Mouse (Mus musculus) thymus, postnatal 0 days (tissue): Measurements from ENCODE around the gene Tbx22. TPM values are rescaled to one million over a fixed set of nuclear protein-coding genes. Genes with fewer than 3 reads are reported as not detected.

Source experiments
- DNase-seq: peaks from one replicate; pipeline ENCODE4 v3.0.0-alpha.2; 2015; ENCODE audit warnings: low spot score
- polyA plus RNA-seq: library from polyadenylated mRNA; unstranded; fragments of >200 nt; fragmentation: Nextera tagmentation; extraction: Ambion mirVana; gene quantifications from 2 replicates; pipeline ENCODE4 v1.2.1, GENCODE M21; 2015

Gene Tbx22
- 0.04 TPM in 1 of 2 replicates, not detected in the other for polyA plus RNA-seq

DNA sequence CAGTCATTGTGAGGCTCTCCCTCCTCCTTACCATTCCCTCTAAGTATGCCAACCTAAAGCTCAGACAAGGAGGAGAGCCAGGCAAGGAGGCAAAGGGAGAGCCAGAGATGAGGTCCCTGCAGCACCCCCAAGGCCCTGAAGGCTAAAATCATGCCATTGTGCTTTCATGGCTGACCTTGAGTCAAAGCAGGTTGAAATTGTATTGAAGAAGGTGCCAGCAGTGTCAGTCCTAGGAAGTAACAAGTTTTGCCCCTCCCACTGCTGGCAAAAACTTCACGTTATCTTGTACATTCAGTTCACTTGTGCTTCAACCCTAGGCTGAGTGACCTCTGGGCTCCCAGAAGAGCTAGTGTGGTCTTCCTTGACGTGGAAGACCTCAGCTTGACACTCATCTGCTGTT, at the start of gene Tbx22:
Gene Tbx22 (plus strand): TSS at position 301 of the 400 bp plus-strand sequence.
- no peak for DNase-seq

DNA sequence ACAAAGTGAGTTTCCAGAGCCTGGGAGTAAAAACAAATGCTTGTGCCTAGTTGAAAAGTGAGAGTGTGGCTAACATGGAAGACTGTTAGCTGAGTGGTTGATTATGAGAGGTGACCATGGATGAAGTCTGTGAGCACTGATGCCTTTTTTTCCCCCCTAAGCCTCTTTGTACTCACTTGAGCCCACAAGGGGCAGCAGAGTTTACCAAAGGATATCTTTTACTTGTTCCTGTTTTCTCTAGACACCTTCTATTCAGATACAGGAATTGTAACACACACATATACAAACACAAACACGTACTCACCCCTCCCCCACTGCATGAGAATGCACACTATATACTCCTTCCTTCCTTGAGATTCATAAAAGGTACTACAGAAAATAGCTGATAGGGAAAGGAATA, 913 bp downstream of the Tbx22 start:
- no peak for DNase-seq

DNA sequence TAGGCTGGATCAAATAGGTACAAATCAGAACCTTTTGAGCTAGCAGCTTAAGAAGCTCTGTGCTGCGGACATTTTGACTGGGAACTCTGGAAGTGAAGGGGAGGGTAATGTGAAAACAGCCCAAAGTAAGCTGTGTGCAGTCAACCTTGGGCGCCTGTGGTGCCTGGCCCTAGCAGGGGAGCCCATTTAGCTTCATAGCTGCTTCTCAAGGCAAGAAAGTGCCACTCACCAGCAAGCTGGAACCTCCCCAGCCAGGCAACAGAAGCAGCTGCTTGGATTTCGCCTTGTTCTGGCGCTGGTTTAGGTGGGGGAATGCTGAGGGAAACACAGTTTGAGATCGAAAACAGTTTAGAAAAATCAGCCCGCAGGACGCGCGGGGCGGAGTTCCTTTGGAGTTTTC, 11.4 kb downstream of the Tbx22 start:
- DNase-seq, result no peak

DNA sequence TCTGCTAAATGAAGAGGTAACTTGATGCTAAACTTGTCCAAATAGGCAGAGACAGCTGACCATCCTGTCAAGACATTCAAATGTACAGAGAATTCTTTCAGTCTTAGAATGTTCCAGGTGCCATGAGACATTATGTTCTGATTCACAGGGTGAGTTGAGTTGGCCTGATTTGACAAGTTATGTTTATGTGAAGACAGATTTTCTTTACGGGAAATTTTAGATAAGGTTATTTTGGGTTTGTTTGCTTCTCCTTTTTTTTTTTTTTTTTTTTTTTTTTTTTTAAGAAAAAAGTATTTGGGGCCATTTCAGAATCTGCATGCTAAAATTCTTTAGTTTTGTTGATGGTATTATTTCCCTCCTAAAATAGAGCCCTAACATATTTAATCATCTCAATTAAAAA, 40.8 kb downstream of the Tbx22 start:
- DNase-seq, result no peak

DNA sequence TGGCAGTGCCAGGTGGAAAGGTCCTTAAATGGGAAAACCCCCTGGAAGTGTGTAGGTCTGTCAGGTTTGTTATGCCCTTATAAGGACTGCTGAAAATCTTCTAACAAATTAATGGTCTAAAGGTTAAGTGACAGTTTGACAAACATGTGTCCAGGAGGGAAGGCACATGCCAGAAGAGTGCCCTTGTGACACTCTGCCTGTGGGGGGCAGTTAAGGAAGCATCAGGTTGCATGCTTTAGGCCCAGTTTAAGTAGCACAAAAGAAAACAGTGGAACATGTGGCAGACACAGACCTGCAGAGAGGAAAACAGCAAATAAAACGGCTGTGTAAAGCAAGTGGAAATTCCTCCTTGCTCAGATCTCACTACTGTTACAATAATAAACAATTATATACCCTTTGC, 55.8 kb downstream of the Tbx22 start:
- no peak for DNase-seq

Other genes with a start within 250 kb of the Tbx22 start
- gene Tent5d, start 124.6 kb downstream of the Tbx22 start, polyA plus RNA-seq, result not detected in 2 replicates
- gene 2610002M06Rik, start 148.4 kb downstream of the Tbx22 start, polyA plus RNA-seq, result 20.1 and 20.4 TPM in 2 replicates